Mouse (Mus musculus) ES-E14 (cell line): ENCODE data around the gene Nxn.

Experiments
- HCFC1 ChIP-seq: IDR thresholded peaks from 2 replicates; pipeline ENCODE4 v1.6.1; 2012; ENCODE audit warnings: low read length, inconsistent platforms, borderline replicate concordance; ENCODE audit not compliant: insufficient read depth
- ZNF384 ChIP-seq: IDR thresholded peaks from 2 replicates; pipeline ENCODE4 v1.6.1; 2012; ENCODE audit warnings: low read depth, low read length, inconsistent platforms

GRCm38 (mm10) chr11:76324801-76325200, 74.1 kb downstream of the Nxn start:
- no peak for TF ChIP-seq HCFC1
- no peak for TF ChIP-seq ZNF384
